Mouse (Mus musculus) C2C12 (cell line): ENCODE results near the gene Anxa3. TPM values are rescaled to one million over a fixed set of nuclear protein-coding genes. Genes with fewer than 3 reads are reported as not detected.

ENCODE experiments used
- H3K27me3 ChIP-seq: one replicate; pipeline ENCODE4 v1.6.1; 2011; ENCODE audit not compliant: control insufficient read depth, insufficient read depth, insufficient read length
- H3K36me3 ChIP-seq: one replicate; pipeline ENCODE4 v1.6.1; 2011; ENCODE audit not compliant: control insufficient read depth, insufficient read depth
- H3K4me3 ChIP-seq: one replicate; pipeline ENCODE4 v1.5.1; 2011; ENCODE audit warnings: mild to moderate bottlenecking, control low read depth; ENCODE audit not compliant: poor library complexity, insufficient read depth, severe bottlenecking
- H3K79me2 ChIP-seq: one replicate; pipeline ENCODE4 v1.6.1; 2011; ENCODE audit not compliant: control insufficient read depth, insufficient read depth
- H3K79me3 ChIP-seq: one replicate; pipeline ENCODE4 v1.6.1; 2011; ENCODE audit warnings: low read depth, control low read depth
- H3ac ChIP-seq: one replicate; pipeline ENCODE3; 2011; ENCODE audit warnings: low read depth; ENCODE audit not compliant: control insufficient read depth, insufficient read length
- CEBPB ChIP-seq: IDR thresholded peaks from one replicate; pipeline ENCODE4 v1.6.1; 2011; ENCODE audit warnings: low read depth, mild to moderate bottlenecking, control low read depth, moderate library complexity
- CTCF ChIP-seq: IDR thresholded peaks from one replicate; pipeline ENCODE4 v1.5.1; 2011; ENCODE audit not compliant: control insufficient read depth, insufficient read depth, insufficient read length
- FOSL1 ChIP-seq: IDR thresholded peaks from one replicate; pipeline ENCODE4 v1.8.0; 2011; ENCODE audit warnings: mild to moderate bottlenecking, low read length; ENCODE audit not compliant: poor library complexity, insufficient read depth, severe bottlenecking
- MAX ChIP-seq: IDR thresholded peaks from one replicate; pipeline ENCODE4 v1.6.1; 2011; ENCODE audit warnings: mild to moderate bottlenecking, control low read depth
- MYOD1 ChIP-seq: IDR thresholded peaks from one replicate; pipeline ENCODE4 v1.6.1; 2011; ENCODE audit warnings: low read depth; ENCODE audit not compliant: control insufficient read depth, insufficient read length
- MYOG ChIP-seq: IDR thresholded peaks from one replicate; pipeline ENCODE4 v1.6.1; 2011; ENCODE audit not compliant: control insufficient read depth, insufficient read length; ENCODE audit errors: extremely low read depth
- USF1 ChIP-seq: IDR thresholded peaks from one replicate; pipeline ENCODE4 v1.6.1; 2011; ENCODE audit warnings: low read depth, mild to moderate bottlenecking, control low read depth, moderate library complexity
- polyA plus RNA-seq: library from polyadenylated mRNA; unstranded; fragments of >200 nt; fragmentation: generic; extraction: Trizol; gene quantifications from one replicate; pipeline ENCODE4 v1.2.1, GENCODE M21; 2012; ENCODE audit warnings: missing spikeins

Anxa3 gene
- polyA plus RNA-seq, 1 experiment = 169 TPM

- TF ChIP-seq MYOD1 = no peak
- TF ChIP-seq MYOG = no peak
- TF ChIP-seq USF1 = no peak
- no peak for TF ChIP-seq CEBPB
- no peak for TF ChIP-seq MAX
- no peak for TF ChIP-seq CTCF
- TF ChIP-seq FOSL1 = no peak
- Histone ChIP-seq H3K79me2 (no peaks in the 10 kb centered on the region), H3K79me3 (no peaks in the 10 kb centered on the region), H3ac (no peak overlapping the region), H3K36me3 (peaks cover 20% of the 10 kb centered on the region), H3K4me3 (no peak overlapping the region), H3K27me3 (no peaks in the 10 kb centered on the region)
Observed at GRCm38 (mm10) chr5:96849232-96849631, 56.1 kb downstream of the Anxa3 start.

GRCm38 (mm10) chr5:96853451-96853850, 60.3 kb downstream of the Anxa3 start:
- no peaks in the 10 kb centered on the region for H3K27me3 ChIP-seq
- H3K79me2 ChIP-seq = no peaks in the 10 kb centered on the region
- no peak overlapping the region for H3ac ChIP-seq
- no peaks in the 10 kb centered on the region for H3K79me3 ChIP-seq
- H3K36me3 ChIP-seq = no peaks in the 10 kb centered on the region
- TF ChIP-seq MAX = no peak
- TF ChIP-seq MYOD1 = no peak
- TF ChIP-seq CTCF = no peak
- TF ChIP-seq USF1 = no peak
- TF ChIP-seq CEBPB = no peak
- TF ChIP-seq MYOG = no peak
- no peak for TF ChIP-seq FOSL1
- H3K4me3 ChIP-seq = no peak overlapping the region

GRCm38 (mm10) chr5:96854350-96854749, 61.2 kb downstream of the Anxa3 start:
- H3ac ChIP-seq = no peak overlapping the region
- H3K79me3 ChIP-seq = no peaks in the 10 kb centered on the region
- TF ChIP-seq USF1 (no peak), CTCF (no peak), MYOD1 (no peak), FOSL1 (no peak), MYOG (no peak), MAX (no peak), CEBPB (no peak)
- no peak overlapping the region for H3K4me3 ChIP-seq
- H3K27me3 ChIP-seq = no peaks in the 10 kb centered on the region
- no peaks in the 10 kb centered on the region for H3K36me3 ChIP-seq
- no peaks in the 10 kb centered on the region for H3K79me2 ChIP-seq

DNA sequence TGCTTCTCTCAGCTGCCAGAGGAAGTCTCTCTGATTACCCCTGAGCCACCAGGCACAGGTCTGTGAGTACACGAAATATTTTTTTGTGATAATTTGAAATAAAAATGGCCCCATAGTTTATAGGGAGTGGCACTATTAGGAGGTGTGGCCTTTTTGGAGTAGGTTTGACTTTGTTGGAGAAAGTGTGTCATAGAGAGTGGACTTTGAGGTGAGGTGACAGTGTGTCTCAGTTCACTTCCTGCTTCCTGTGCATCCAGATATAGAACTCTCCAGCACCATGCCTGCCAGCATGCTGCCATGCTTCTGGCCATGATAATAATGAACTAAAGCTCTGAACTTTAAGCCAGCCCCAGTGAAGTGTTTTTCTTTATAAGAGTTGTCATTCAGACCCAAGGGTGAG, 66.8 kb downstream of the Anxa3 start:
- no peaks in the 10 kb centered on the region for H3K79me3 ChIP-seq
- no peak overlapping the region for H3ac ChIP-seq
- no peaks in the 10 kb centered on the region for H3K79me2 ChIP-seq
- H3K36me3 ChIP-seq = no peaks in the 10 kb centered on the region
- H3K4me3 ChIP-seq = no peak overlapping the region
- TF ChIP-seq MYOG (no peak), USF1 (no peak), MYOD1 (no peak), CTCF (no peak), CEBPB (no peak), MAX (no peak), FOSL1 (no peak)
- H3K27me3 ChIP-seq = no peaks in the 10 kb centered on the region

DNA sequence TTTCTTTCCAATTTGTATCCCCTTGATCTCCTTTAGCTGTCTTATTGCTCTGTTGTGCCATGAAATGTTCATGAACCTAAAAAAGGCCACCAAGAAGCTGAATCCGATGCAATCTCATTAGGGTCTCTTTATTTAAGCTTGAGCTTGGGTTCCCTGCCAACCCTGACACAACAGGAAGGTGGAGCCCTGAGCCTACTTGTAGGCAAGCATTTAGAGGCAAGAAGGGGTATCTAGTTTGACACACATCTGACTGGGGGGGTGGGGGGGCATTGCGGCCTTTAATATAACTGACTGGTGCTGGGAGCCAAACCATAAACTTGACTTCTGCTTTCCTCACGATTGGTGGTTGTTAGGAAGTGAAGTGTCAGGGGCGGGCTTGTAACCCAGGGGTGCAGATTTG, 74.0 kb downstream of the Anxa3 start:
- Histone ChIP-seq H3K79me3 (no peaks in the 10 kb centered on the region), H3K4me3 (no peak overlapping the region), H3K36me3 (no peaks in the 10 kb centered on the region), H3K79me2 (no peaks in the 10 kb centered on the region), H3ac (no peak overlapping the region), H3K27me3 (no peaks in the 10 kb centered on the region)
- TF ChIP-seq CEBPB (no peak), FOSL1 (no peak), MAX (no peak), CTCF (no peak), MYOG (no peak), USF1 (no peak), MYOD1 (no peak)

DNA sequence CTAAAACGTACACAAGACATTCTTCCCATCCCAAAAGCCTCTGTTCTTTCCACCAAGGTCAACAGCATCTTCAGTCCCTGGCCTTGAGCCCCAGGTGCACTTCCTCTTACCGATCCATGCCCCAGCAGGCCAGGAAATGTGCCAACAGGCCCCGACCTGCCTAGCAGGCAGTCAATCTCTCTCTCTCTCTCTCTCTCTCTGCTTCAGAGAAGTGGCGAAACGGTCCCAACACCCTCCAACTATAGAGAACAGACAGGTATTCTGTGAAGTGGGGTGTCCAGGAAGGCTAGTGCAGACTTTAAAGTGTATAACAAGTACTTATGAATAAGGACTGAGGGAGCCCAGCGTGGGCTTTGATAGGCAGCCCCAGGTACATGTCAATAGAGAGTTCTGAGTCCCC, 75.8 kb downstream of the Anxa3 start:
- Histone ChIP-seq H3K36me3 (no peaks in the 10 kb centered on the region), H3K79me2 (no peaks in the 10 kb centered on the region), H3K79me3 (no peaks in the 10 kb centered on the region), H3ac (no peak overlapping the region), H3K27me3 (no peaks in the 10 kb centered on the region), H3K4me3 (no peak overlapping the region)
- no peak for TF ChIP-seq MYOG
- no peak for TF ChIP-seq CTCF
- TF ChIP-seq USF1 = no peak
- no peak for TF ChIP-seq MYOD1
- no peak for TF ChIP-seq MAX
- no peak for TF ChIP-seq FOSL1
- no peak for TF ChIP-seq CEBPB
